Mouse (Mus musculus): ENCODE results near the gene Hoxa1. TPM values are rescaled to one million over a fixed set of nuclear protein-coding genes. Genes with fewer than 3 reads are reported as not detected.
A peak's percentile ranks its signal among the peaks of the same experiment; 100 is the strongest.

Hoxa1 gene
- polyA plus RNA-seq, 1 experiment from 2014 or later = 0.31 TPM

DNA sequence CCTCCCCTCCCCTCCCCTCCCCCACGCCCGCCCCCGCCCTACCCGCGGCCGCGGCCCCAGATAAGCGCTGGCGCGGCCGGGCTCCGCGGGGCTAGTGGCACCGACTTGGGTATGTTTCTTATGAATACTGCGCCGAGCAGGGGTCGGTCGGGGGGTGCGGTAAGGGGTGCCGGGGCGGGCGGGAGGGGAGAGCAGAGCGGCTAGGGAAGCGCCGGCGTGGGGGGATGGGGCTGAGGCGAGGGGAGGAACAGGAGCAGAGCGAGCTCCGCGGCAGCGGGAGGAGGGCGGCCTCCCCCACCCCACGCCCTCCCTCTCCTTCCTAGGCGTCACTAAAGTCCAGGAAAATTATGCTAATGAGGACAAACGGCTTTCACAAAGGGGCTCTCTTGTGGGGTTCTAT lies 17.7 kb upstream of the Hoxa1 start:
- H3K4me2 ChIP-seq = no peak overlapping the region

DNA sequence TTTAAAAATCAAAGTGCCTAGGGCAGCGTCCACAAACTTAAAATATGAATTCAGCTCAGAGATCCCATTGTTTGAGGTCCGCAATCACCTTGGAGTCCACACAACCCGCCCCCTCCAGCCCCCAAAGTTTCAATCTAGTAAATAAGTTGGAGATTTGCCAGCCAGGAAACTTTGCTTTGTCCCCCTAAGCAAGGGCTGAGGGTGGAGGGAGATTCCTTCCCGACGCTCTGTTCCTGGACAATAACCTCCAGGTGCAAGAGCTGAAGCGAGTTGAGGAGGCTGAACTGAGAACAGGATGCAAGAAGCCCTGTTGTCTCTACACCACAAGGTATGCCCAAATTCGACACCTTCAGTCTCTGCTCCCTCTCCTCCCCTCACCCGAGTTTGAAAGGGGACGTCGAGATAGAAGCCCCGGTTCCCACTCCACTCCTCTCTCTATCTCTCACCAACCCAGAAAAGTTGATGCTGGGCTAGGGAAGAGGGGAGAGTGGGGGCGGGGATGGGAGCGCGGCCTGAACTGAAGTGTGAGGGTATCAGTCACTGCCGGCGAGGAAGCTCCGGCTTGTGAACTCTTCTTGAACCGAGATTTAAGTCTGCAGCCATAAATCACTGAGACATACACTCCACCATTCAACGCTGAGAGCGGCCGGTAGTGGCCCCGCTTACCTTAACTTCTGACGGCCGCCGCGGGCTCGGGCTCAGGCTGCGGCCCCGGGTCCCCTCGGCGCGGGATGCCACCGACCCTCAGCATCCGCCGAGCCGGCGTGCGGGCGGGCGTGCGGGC lies 17.0 kb upstream of the Hoxa1 start:
- WGBS = under 1% methylated on average over 40 of the region's 41 CpGs
- H3K4me2 ChIP-seq = no peak overlapping the region
- H3K36me3 ChIP-seq (replicated peaks) = no peaks in the 10 kb centered on the region
- H3K9ac ChIP-seq = no peak overlapping the region
- peaks cover 97% of the 10 kb centered on the region for H3K27me3 ChIP-seq
- no peak overlapping the region for H3K27ac ChIP-seq
- H3K9me3 ChIP-seq = no peaks in the 10 kb centered on the region
- peaks cover 13% of the 10 kb centered on the region for H3K4me1 ChIP-seq
- H3K4me3 ChIP-seq (replicated peaks) = peak overlapping the region; percentile 15
- no peak for ATAC-seq (ENCODE audit: low FRiP score)

More for the DNA sequence above, 17.7 kb upstream of the Hoxa1 start:
- H3K9me3 ChIP-seq = no peaks in the 10 kb centered on the region
- H3K27ac ChIP-seq = no peak overlapping the region
- peaks cover 13% of the 10 kb centered on the region for H3K4me1 ChIP-seq
- H3K36me3 ChIP-seq (replicated peaks) = no peaks in the 10 kb centered on the region
- no peak overlapping the region for H3K9ac ChIP-seq
- H3K27me3 ChIP-seq = peaks cover 97% of the 10 kb centered on the region
- 1% methylated on average over 23 of the region's 35 CpGs for WGBS
- peak overlapping the region; percentile 15 for H3K4me3 ChIP-seq (replicated peaks)
- ATAC-seq (ENCODE audit: low FRiP score) = no peak

DNA sequence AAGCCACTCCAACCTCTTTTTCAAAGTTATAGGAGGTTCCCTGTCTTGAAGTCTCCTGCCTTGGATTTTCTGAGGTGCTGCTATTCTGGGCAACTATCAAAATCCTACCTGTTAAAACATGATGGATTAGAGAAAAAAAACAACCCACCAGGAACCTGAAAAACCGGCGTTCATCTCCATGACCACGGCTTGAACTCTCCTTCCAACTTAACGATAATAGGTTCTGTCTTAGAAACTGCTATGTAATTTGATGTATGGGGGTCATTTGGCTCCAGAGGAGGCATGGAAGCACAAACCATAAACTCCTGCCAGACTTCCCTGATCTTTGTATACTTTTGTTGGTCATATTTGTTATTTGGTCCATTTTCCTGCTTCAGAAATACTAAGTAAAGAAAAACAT lies 15.5 kb upstream of the Hoxa1 start:
- H3K4me1 ChIP-seq = peaks cover 13% of the 10 kb centered on the region
- no peak overlapping the region for H3K4me2 ChIP-seq
- peaks cover 94% of the 10 kb centered on the region for H3K27me3 ChIP-seq
- no peak overlapping the region for H3K4me3 ChIP-seq (replicated peaks)
- 5% methylated on average over 4 of the region's 4 CpGs for WGBS
- ATAC-seq (ENCODE audit: low FRiP score) = no peak
- no peaks in the 10 kb centered on the region for H3K9me3 ChIP-seq
- H3K9ac ChIP-seq = no peak overlapping the region
- H3K27ac ChIP-seq = no peak overlapping the region
- H3K36me3 ChIP-seq (replicated peaks) = no peaks in the 10 kb centered on the region

DNA sequence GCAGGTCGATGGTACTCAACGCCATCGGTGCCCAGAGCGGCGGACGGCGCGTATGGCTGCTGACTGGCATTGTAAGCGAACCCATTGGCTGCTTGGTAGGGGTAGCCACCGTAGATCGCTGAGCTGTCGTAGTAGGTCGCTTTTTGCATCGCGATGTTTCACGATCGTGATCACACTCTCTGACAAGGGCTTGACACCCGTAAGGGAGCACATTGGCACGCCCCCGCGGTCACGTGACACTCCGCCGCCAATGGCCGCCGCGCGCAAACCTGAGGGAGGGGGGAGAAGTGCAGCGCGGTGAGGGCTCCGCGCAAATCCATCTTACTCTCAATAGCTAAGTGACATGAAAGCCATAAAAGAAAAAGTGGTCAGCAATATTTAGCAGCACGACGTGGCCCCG lies 14.4 kb upstream of the Hoxa1 start:
- Histone ChIP-seq H3K4me2 (peak overlapping the region; percentile 39), H3K9ac (no peak overlapping the region), H3K4me1 (peaks cover 13% of the 10 kb centered on the region), H3K36me3 (replicated peaks) (no peaks in the 10 kb centered on the region), H3K27me3 (peaks cover 94% of the 10 kb centered on the region), H3K27ac (no peak overlapping the region), H3K9me3 (no peaks in the 10 kb centered on the region), H3K4me3 (replicated peaks) (peak overlapping the region; percentile 24)
- WGBS = under 1% methylated on average over 35 of the region's 35 CpGs
- no peak for ATAC-seq (ENCODE audit: low FRiP score)

DNA sequence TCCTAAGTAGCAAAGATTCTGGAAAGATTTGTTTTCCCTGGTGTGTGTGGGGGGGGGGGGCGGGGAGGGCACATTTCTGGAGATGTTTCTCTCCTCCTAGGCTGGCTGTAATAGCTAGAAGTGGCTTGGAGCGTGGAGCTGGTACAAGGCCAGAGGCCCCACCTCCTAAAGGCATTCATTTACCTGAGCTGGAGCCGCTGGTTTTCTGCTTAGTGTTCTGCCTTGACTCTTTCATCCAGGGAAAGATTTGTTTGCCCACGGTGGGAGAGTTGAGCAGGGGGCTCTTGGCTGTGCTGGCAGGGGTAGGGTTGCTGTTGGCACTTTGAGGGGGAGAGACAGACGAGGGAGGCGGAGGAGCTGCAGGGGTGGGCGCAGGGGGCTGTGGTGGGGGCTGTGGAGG lies 13.8 kb upstream of the Hoxa1 start:
- Histone ChIP-seq H3K27ac (no peak overlapping the region), H3K9ac (no peak overlapping the region), H3K9me3 (no peaks in the 10 kb centered on the region), H3K4me3 (replicated peaks) (0 out of 2 replicates have a peak overlapping the region, but pooled peaks have one; percentile 24), H3K36me3 (replicated peaks) (no peaks in the 10 kb centered on the region), H3K27me3 (peaks cover 94% of the 10 kb centered on the region), H3K4me1 (peaks cover 13% of the 10 kb centered on the region), H3K4me2 (peak overlapping the region; percentile 39; the same call in 1 of the 2 replicates)
- no peak for ATAC-seq (ENCODE audit: low FRiP score)
- WGBS = 6% methylated on average over 7 of the region's 7 CpGs

DNA sequence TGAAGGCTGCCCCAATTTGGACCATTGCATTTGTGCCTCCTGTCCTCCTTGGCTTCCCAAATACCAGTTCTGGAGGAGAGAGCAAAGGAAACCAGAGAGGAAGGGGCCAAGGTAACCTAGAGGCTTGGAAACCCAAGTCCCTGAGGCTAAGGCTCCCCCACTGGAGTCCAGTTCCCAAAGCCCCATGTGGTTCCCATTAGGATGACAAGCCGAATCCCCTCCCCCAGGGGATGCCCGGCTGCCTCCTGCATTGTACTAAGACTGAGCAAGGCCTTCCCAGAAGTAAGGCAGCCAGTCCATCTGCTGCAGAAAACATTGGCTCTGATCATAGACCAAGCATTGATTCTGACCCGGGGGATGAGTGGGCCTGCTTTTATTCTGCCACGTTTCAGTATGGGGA lies 13.2 kb upstream of the Hoxa1 start:
- H3K9me3 ChIP-seq = no peaks in the 10 kb centered on the region
- no peaks in the 10 kb centered on the region for H3K36me3 ChIP-seq (replicated peaks)
- no peak overlapping the region for H3K4me3 ChIP-seq (replicated peaks)
- H3K27ac ChIP-seq = no peak overlapping the region
- 3% methylated on average over 4 of the region's 4 CpGs for WGBS
- H3K4me2 ChIP-seq = no peak overlapping the region
- no peak overlapping the region for H3K9ac ChIP-seq
- no peak for ATAC-seq (ENCODE audit: low FRiP score)
- H3K27me3 ChIP-seq = peaks cover 94% of the 10 kb centered on the region
- peaks cover 13% of the 10 kb centered on the region for H3K4me1 ChIP-seq

DNA sequence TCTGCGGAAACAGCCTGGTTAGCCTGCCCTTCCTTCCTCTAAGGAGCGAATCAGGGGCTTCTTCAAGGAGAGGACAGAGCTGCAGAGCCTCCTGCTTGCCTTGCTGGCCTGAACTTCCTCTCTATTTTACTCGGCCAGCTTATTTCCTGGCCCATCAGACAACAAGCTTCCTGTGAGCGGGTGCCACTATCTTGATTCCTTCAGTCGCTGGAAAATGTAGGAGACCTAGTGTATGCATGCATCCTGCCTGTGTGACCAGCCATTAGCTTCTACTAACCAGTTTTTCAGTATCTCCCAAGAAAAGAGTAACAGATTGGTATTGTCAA lies 12.7 kb upstream of the Hoxa1 start:
- Histone ChIP-seq H3K36me3 (replicated peaks) (no peaks in the 10 kb centered on the region), H3K27me3 (peaks cover 94% of the 10 kb centered on the region), H3K4me2 (no peak overlapping the region), H3K9ac (no peak overlapping the region), H3K4me1 (peaks cover 11% of the 10 kb centered on the region), H3K9me3 (no peaks in the 10 kb centered on the region), H3K4me3 (replicated peaks) (no peak overlapping the region), H3K27ac (no peak overlapping the region)
- WGBS = 4% methylated on average over 5 of the region's 5 CpGs
- ATAC-seq (ENCODE audit: low FRiP score) = no peak

DNA sequence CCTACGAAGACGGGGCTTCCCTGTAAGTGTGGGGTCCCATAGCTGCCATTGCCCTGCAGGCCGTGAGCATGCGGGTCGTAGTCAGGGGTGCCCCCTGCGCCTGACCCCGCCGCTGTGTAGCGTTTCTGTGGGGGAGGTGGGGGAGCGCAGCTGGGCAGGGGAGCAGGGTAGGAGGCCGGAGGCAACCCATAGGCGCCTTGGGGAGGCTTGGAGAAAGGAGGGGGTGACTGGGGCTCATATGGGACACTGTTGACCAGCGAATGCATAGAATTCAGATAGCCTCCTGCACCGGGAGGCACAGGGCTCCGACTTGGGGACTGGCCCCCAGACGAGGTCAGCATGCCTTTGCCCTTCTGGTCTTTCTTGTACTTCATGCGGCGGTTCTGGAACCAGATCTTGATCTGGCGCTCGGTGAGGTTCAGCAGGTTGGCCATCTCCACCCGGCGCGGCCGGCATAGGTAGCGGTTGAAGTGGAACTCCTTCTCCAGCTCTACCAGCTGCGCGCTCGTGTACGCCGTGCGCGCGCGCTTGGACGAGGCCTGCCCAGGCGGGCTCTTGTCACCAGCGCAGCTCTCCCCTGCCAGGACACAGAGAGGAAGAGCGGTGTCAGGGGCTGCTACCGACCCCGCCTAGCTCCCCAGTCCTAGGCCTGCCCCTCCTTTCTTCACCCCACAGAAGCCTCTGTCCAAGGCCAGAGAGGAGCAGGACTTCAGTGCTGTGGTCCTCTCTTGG lies 12.2 kb upstream of the Hoxa1 start:
- peaks cover 6% of the 10 kb centered on the region; the same call in 1 of the 2 replicates for H3K4me1 ChIP-seq
- no peaks in the 10 kb centered on the region for H3K9me3 ChIP-seq
- no peak overlapping the region for H3K9ac ChIP-seq
- no peak overlapping the region for H3K27ac ChIP-seq
- no peak overlapping the region for H3K4me3 ChIP-seq (replicated peaks)
- under 1% methylated on average over 40 of the region's 40 CpGs for WGBS
- no peaks in the 10 kb centered on the region for H3K36me3 ChIP-seq (replicated peaks)
- no peak for ATAC-seq (ENCODE audit: low FRiP score)
- H3K4me2 ChIP-seq = no peak overlapping the region
- H3K27me3 ChIP-seq = peaks cover 94% of the 10 kb centered on the region

DNA sequence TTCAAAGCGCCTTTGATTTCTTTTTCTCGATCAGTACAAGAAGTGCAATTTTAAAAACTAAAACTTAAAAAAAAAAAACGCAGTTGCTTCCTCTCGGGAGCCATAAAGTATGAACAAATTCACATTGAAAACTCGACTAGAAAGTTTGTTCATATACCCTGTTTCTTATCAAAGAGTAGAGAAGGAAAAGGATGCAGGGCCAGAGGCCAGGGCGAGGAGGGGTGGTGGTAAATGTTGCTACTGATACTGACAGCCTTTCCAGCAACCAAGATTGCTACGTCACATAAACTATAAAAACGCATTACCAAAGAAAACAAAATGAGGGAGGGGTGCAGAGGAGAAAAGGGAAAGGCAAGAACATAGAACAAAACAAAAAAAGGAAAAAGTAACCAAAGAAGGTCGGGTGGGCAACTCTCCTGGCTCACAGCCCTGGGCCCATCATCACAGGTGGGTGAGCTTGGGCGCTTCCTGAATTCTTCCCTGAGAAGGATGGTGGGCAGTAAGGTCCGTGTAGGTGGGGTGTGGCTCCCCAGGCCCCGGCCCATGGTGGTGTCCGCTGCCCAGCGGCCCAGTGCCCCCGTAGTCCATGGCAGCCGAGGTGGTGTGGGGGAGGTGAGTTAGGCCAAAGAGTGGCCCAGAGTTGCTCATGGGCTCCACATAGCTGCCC lies 11.5 kb upstream of the Hoxa1 start:
- H3K27me3 ChIP-seq = peaks cover 94% of the 10 kb centered on the region
- peaks cover 6% of the 10 kb centered on the region; the same call in 1 of the 2 replicates for H3K4me1 ChIP-seq
- 3% methylated on average over 16 of the region's 16 CpGs for WGBS
- no peak overlapping the region for H3K27ac ChIP-seq
- no peak for ATAC-seq (ENCODE audit: low FRiP score)
- no peak overlapping the region for H3K4me3 ChIP-seq (replicated peaks)
- no peak overlapping the region for H3K9ac ChIP-seq
- no peaks in the 10 kb centered on the region for H3K9me3 ChIP-seq
- no peak overlapping the region for H3K4me2 ChIP-seq
- no peaks in the 10 kb centered on the region for H3K36me3 ChIP-seq (replicated peaks)

DNA sequence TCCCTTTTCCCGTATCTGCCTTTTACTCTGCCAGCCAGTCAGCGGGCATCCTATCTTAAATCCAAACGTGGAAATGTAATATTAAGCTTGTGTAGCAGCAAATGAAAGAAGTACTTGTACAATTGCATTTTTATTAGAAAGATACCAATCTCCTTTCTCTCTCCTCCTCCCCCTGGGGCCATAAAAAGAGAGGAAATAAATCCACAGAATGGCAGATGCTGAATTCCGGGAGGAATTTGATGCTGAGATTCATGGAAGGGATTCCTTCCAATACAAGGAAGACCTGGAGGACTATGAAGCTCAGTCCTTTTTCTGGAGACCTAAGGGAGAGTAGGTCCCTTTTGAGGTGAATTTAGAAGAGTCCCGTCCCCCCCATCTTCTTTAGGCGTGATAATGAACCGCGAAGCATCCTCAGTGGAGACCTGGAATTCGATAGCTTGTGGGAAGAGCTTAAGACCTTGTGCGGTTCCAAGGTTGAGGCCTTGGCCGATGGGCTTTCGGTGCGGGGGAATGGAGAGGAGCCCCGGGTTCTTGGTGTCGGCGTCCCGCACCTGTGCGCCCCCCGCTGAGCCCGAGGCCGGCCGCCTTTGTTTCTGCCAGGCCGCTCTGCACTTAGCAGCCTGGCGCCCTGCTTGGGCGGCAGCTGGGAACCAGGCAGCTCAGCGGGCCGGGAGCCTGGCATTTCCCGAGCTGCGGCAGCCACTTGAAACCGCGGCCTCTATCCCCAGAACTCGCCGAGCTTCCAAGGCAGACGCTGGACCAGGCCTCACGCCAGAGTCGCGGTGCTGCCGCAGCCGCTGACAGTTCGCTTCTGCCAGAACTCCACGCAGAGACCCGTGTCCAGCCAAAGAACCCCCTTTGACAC lies 10.3 kb upstream of the Hoxa1 start:
- H3K27ac ChIP-seq = no peak overlapping the region

DNA sequence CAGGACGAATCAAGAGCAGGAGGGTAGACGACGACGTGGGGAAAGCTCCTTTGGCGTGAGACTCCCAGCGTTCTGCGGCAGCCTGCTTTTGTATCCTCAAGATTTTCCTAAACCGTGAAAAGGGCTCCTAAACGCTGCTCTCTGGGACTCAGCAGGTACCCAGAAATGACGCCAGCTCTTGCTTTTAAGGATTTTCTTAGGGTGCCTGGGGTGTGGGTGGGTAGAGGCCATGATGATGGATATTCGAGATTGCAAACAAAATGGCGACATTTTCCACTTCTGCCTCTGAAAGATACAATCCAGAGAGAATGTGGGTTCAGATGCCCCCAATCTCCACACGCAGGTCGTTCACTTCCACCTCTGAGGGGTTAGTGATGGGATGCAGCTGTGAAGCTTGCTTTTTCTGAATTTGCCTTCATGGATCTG lies 9.6 kb upstream of the Hoxa1 start:
- Histone ChIP-seq H3K9me3 (no peaks in the 10 kb centered on the region), H3K27me3 (peaks cover 97% of the 10 kb centered on the region), H3K27ac (no peak overlapping the region), H3K4me3 (replicated peaks) (no peak overlapping the region), H3K4me2 (no peak overlapping the region), H3K9ac (no peak overlapping the region), H3K4me1 (peaks cover 6% of the 10 kb centered on the region; the same call in 1 of the 2 replicates), H3K36me3 (replicated peaks) (no peaks in the 10 kb centered on the region)
- 1% methylated on average over 14 of the region's 14 CpGs for WGBS
- no peak for ATAC-seq (ENCODE audit: low FRiP score)

More for the DNA sequence above, 10.3 kb upstream of the Hoxa1 start:
- WGBS = under 1% methylated on average over 42 of the region's 42 CpGs
- Histone ChIP-seq H3K4me1 (peaks cover 6% of the 10 kb centered on the region; the same call in 1 of the 2 replicates), H3K36me3 (replicated peaks) (no peaks in the 10 kb centered on the region), H3K4me3 (replicated peaks) (no peak overlapping the region), H3K4me2 (no peak overlapping the region), H3K27me3 (peaks cover 97% of the 10 kb centered on the region), H3K9ac (no peak overlapping the region), H3K9me3 (no peaks in the 10 kb centered on the region)
- no peak for ATAC-seq (ENCODE audit: low FRiP score)

Measured in forebrain, embryonic 12.5 days (tissue).